Mouse (Mus musculus) liver, postnatal 0 days (tissue): Measurements from ENCODE around the gene Cacna2d4. TPM values are rescaled to one million over a fixed set of nuclear protein-coding genes. Genes with fewer than 3 reads are reported as not detected.
A peak's percentile ranks its signal among the peaks of the same experiment; 100 is the strongest.

Source experiments
- ATAC-seq: fragments of 200-750 bp; cut with Nextera tagmentation; 2 replicates; pipeline ENCODE4 v1.8.0; 2017; ENCODE audit warnings: mild to moderate bottlenecking, moderate library complexity
- DNase-seq: peaks from one replicate; pipeline ENCODE4 v3.0.0-alpha.2; 2016
- H3K27ac ChIP-seq: fragments of 300-500 bp; sonication (generic); 2 replicates; pipeline ENCODE4 v1.5.1; 2014; ENCODE audit warnings: antibody characterized with exemption, moderate library complexity, mild to moderate bottlenecking, low read depth
- H3K27me3 ChIP-seq: fragments of 300-500 bp; sonication (generic); 2 replicates; pipeline ENCODE4 v1.6.1; 2014; ENCODE audit warnings: low read length, control low read depth, mixed read lengths; ENCODE audit not compliant: insufficient read depth
- H3K36me3 ChIP-seq: fragments of 300-500 bp; sonication (generic); replicated peaks from 2 replicates; pipeline ENCODE4 v1.6.1; 2014; ENCODE audit warnings: mild to moderate bottlenecking, control low read depth, low read length, moderate library complexity, mixed read lengths; ENCODE audit not compliant: insufficient read depth
- H3K4me1 ChIP-seq: fragments of 300-500 bp; sonication (generic); 2 replicates; pipeline ENCODE4 v1.6.1; 2014; ENCODE audit warnings: antibody characterized with exemption, mild to moderate bottlenecking, control low read depth; ENCODE audit not compliant: insufficient read depth
- H3K4me2 ChIP-seq: fragments of 300-500 bp; sonication (generic); 2 replicates; pipeline ENCODE4 v1.6.1; 2014; ENCODE audit warnings: low read depth, mild to moderate bottlenecking, low read length, moderate library complexity, mixed read lengths
- H3K4me3 ChIP-seq: fragments of 300-500 bp; sonication (generic); 2 replicates; pipeline ENCODE4 v1.5.1; 2014; ENCODE audit warnings: low read depth, low read length
- H3K9ac ChIP-seq: fragments of 300-500 bp; sonication (generic); replicated peaks from 2 replicates; pipeline ENCODE4 v1.6.1; 2014; ENCODE audit warnings: mild to moderate bottlenecking, moderate library complexity
- H3K9me3 ChIP-seq: fragments of 300-500 bp; sonication (generic); 2 replicates; pipeline ENCODE4 v1.6.1; 2016; ENCODE audit warnings: mild to moderate bottlenecking, control low read depth, low read length, mixed read lengths
- CTCF ChIP-seq: sonication (generic); IDR thresholded peaks from 2 replicates; pipeline ENCODE4 v1.5.1; 2016; ENCODE audit warnings: antibody characterized with exemption, low read depth
- EP300 ChIP-seq: IDR thresholded peaks from 2 replicates; pipeline ENCODE4 v1.6.1; 2016; ENCODE audit warnings: antibody characterized with exemption, low read depth, mild to moderate bottlenecking
- WGBS: fragments of 180-500 bp; shearing (Covaris S2); extraction: QIAGEN DNeasy Blood & Tissue Kit; methylation state at CpG from one replicate; pipeline ENCODE4 v1.1.7; 2014; ENCODE audit not compliant: insufficient replicate concordance; 5-methylcytosine and 5-hydroxymethylcytosine counted together
- polyA plus RNA-seq: library from polyadenylated mRNA; unstranded; fragments of >200 nt; fragmentation: Nextera tagmentation; extraction: Ambion mirVana; gene quantifications from 2 replicates; pipeline ENCODE4 v1.2.1, GENCODE M21; 2015

Cacna2d4 gene
- polyA plus RNA-seq, 1 experiment from 2014 or later: 0.08 TPM

DNA sequence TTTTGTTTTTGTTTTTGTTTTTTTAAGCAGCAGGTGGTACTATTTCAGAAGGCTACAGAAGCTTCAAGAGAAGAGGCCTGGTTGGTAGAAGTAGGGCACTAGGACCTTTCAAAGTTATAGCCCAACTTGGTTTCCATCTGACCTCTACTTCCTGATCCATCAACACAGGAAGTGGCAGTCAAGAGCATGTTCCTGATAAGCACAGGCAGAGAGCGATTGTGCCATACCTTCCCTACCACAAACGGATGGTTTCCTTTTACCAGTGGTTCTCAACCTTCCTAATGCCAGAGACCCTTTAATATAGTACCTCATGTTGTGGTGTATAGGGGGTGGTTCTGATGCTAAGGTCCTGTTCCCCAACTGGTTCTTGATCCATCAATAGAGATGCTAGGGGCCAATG, 141.3 kb downstream of the Cacna2d4 start:
- peaks cover 2% of the 10 kb centered on the region; the same call in 1 of the 2 replicates for H3K36me3 ChIP-seq
- ATAC-seq: peak; percentile 63
- no peaks in the 10 kb centered on the region for H3K27me3 ChIP-seq
- H3K4me1 ChIP-seq: peaks cover 50% of the 10 kb centered on the region
- peak overlapping the region; percentile 7; the same call in 1 of the 2 replicates for H3K4me2 ChIP-seq
- DNase-seq: no peak
- 5% methylated on average over 2 of the region's 2 CpGs for WGBS
- no peaks in the 10 kb centered on the region for H3K9me3 ChIP-seq
- no peak overlapping the region for H3K9ac ChIP-seq
- no peak overlapping the region for H3K4me3 ChIP-seq
- H3K27ac ChIP-seq: peak overlapping the region; percentile 72
- TF ChIP-seq CTCF (no peak), EP300 (peak; percentile 43; the same call in 1 of the 2 replicates)

- Histone ChIP-seq H3K9ac (no peak overlapping the region), H3K4me2 (no peak overlapping the region), H3K36me3 (no peaks in the 10 kb centered on the region), H3K9me3 (no peaks in the 10 kb centered on the region), H3K27ac (peak overlapping the region; percentile 72), H3K4me3 (no peak overlapping the region), H3K27me3 (no peaks in the 10 kb centered on the region), H3K4me1 (peaks cover 40% of the 10 kb centered on the region)
- TF ChIP-seq EP300: no peak
- peak; percentile 44 for TF ChIP-seq CTCF
- 54% methylated on average over 1 of the region's 1 CpGs for WGBS
- no peak for ATAC-seq
- DNase-seq: no peak
These were observed 142.3 kb downstream of the Cacna2d4 start for GRCm38 (mm10) chr6:119378631-119379030.

DNA sequence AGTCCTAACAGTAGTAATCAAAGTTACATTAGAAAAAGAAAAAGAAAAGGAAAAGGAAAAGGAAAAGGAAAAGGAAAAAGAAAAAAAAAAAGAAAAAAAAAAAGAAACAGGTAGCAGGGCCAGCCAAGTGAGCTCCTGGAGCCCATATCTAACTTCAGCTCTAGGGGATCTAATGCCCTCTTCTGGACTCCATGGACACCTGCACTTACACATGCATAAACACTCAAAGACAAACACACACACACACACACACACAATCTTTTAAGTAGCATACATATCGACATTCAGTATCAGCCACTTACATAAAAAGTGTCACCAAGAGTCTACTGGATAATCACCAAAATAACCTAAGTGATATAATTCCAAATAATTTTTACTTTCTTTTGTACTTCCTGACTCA, 149.3 kb downstream of the Cacna2d4 start:
- no peaks in the 10 kb centered on the region for H3K27me3 ChIP-seq
- peak overlapping the region; percentile 74; the same call in 1 of the 2 replicates for H3K4me2 ChIP-seq
- H3K27ac ChIP-seq: peak overlapping the region; percentile 75
- DNase-seq (no peak), ATAC-seq (no peak)
- WGBS: 85% methylated on average over 1 of the region's 1 CpGs
- H3K4me1 ChIP-seq: peaks cover 18% of the 10 kb centered on the region
- H3K9ac ChIP-seq: no peak overlapping the region
- H3K4me3 ChIP-seq: no peak overlapping the region
- TF ChIP-seq CTCF (peak; percentile 47), EP300 (no peak)
- H3K9me3 ChIP-seq: no peaks in the 10 kb centered on the region
- H3K36me3 ChIP-seq: no peaks in the 10 kb centered on the region

DNA sequence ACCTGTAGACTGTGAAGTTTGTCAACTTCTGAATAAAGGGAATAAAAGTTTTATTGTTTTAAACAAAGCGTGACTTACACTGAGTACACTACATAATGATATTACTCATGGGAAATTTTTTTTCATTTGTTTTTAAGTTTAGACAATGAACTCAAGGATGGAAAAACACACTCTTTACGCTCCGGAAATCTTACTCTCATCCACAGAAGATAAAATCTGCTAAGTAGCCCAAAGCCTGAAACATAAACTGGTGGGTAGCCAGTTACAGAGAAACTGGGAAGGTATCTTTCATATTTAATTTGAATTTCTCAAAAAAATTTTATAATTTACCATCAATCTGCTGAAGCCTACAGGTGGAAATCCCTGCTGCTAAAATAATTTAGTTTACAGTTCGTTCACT, 150.1 kb downstream of the Cacna2d4 start:
- WGBS: 77% methylated on average over 4 of the region's 4 CpGs
- DNase-seq: no peak
- Histone ChIP-seq H3K27me3 (no peaks in the 10 kb centered on the region), H3K27ac (no peak overlapping the region; the same call in 1 of the 2 replicates), H3K4me3 (peak overlapping the region; percentile 80; the same call in 1 of the 2 replicates), H3K9me3 (no peaks in the 10 kb centered on the region), H3K9ac (no peak overlapping the region), H3K36me3 (no peaks in the 10 kb centered on the region), H3K4me1 (peaks cover 18% of the 10 kb centered on the region), H3K4me2 (peak overlapping the region; percentile 74; the same call in 1 of the 2 replicates)
- ATAC-seq: no peak
- TF ChIP-seq EP300: no peak
- TF ChIP-seq CTCF: no peak

DNA sequence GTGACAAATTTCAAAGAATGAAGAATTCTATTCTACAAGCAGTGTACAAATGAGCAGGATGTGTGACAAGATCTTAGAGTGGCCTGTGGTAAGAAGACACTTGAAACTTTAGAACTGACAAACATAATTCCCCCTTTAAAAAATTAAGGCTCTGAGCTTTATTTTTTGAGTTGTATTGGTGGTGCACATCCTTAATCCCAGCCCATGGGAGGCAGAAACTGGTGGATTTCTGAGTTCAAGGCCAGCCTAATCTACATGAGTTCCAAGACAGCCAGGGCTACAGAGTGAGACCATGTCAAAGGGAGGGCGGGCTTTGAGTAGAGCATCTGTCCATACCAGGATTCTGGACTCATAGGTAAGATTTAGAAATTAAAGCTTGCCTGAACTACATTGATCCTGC, 150.5 kb downstream of the Cacna2d4 start:
- Histone ChIP-seq H3K9ac (peak overlapping the region; percentile 91), H3K36me3 (no peaks in the 10 kb centered on the region), H3K27me3 (no peaks in the 10 kb centered on the region), H3K4me1 (peaks cover 18% of the 10 kb centered on the region), H3K9me3 (no peaks in the 10 kb centered on the region), H3K4me3 (peak overlapping the region; percentile 80), H3K4me2 (peak overlapping the region; percentile 74), H3K27ac (peak overlapping the region; percentile 97; the same call in 1 of the 2 replicates)
- DNase-seq (no peak), ATAC-seq (no peak)
- 60% methylated on average over 1 of the region's 1 CpGs for WGBS
- TF ChIP-seq EP300 (no peak), CTCF (no peak)

- Histone ChIP-seq H3K4me2 (peak overlapping the region; percentile 74), H3K36me3 (no peaks in the 10 kb centered on the region), H3K27ac (peak overlapping the region; percentile 97), H3K4me3 (peak overlapping the region; percentile 80), H3K4me1 (peaks cover 18% of the 10 kb centered on the region), H3K9me3 (no peaks in the 10 kb centered on the region), H3K9ac (peak overlapping the region; percentile 91), H3K27me3 (no peaks in the 10 kb centered on the region)
- WGBS: under 1% methylated on average over 37 of the region's 76 CpGs
- peak; percentile 12 for DNase-seq
- ATAC-seq: peak; percentile 79
- TF ChIP-seq CTCF (no peak), EP300 (no peak)
These were observed 151.7 kb downstream of the Cacna2d4 start for GRCm38 (mm10) chr6:119387801-119388649.
